Mouse (Mus musculus): ENCODE results near the gene Zfp691. TPM values are rescaled to one million over a fixed set of nuclear protein-coding genes. Genes with fewer than 3 reads are reported as not detected.

Gene Zfp691
- polyA plus RNA-seq, 1 experiment, result 10.0 TPM

DNA sequence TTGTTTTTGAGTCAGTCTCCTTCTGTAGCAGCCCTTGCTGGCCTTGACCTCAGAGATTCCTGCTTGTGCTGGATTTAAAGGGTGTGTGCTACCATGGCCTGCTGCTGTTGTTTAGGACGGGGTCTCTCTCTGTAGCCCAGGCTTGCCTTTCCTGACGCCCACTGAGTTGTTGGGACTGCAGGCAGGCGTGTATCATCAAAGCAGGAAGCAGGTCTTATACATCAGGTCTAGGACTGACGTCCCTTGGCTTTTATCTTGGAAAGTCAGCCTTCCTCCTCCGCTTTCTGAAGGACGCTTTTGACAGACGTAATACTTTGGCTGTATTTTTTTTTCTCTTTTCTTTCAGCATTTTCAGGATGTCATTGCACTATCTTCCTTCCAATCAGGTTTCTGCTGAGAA is 8.1 kb downstream of the Zfp691 start:
- 90% methylated on average over 7 of the region's 7 CpGs for WGBS
- TF ChIP-seq POLR2A (IDR thresholded peaks at IDR 0.05; ENCODE audit: borderline replicate concordance, insufficient read depth, low read length) (no peak), CTCF (IDR thresholded peaks at IDR 0.05; ENCODE audit: borderline replicate concordance, insufficient read depth, low read depth, low read length) (no peak)
- DNase-seq, result no peak
- no peaks in the 10 kb centered on the region for H3K27me3 ChIP-seq (ENCODE audit: control insufficient read depth, insufficient read depth, low read length)
- H3K4me1 ChIP-seq (ENCODE audit: control insufficient read depth, insufficient read depth, low read length), result no peaks in the 10 kb centered on the region
- no peak overlapping the region for H3K27ac ChIP-seq (ENCODE audit: insufficient read depth, low read length)
- H3K4me3 ChIP-seq (replicated peaks; ENCODE audit: insufficient read depth, low read depth, low read length), result no peak overlapping the region

DNA sequence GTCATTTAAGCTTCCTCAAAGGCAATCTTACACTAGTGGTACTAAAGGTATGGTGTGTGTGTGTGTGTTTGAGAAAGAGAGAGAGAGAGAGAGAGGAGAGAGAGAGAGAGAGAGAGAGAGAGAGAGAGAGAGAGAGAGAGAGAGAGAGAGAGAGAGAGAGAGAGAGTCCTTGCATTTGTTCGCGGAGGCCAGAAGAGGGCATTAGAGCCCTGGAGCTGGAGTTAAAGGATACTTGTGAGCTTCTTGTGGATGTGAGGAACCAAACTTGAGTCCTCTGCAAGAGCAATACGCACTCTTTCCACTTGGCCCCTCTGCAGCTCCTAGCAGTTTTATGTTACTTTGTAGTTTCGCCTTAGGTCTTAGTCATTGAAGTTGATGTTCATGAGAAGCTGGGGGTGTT is 11.0 kb downstream of the Zfp691 start:
- no peaks in the 10 kb centered on the region for H3K4me1 ChIP-seq (ENCODE audit: control insufficient read depth, insufficient read depth, low read length)
- TF ChIP-seq CTCF (IDR thresholded peaks at IDR 0.05; ENCODE audit: borderline replicate concordance, insufficient read depth, low read depth, low read length) (no peak), POLR2A (IDR thresholded peaks at IDR 0.05; ENCODE audit: borderline replicate concordance, insufficient read depth, low read length) (no peak)
- no peak overlapping the region for H3K27ac ChIP-seq (ENCODE audit: insufficient read depth, low read length)
- no peak for DNase-seq
- WGBS, result 77% methylated on average over 4 of the region's 4 CpGs
- H3K4me3 ChIP-seq (replicated peaks; ENCODE audit: insufficient read depth, low read depth, low read length), result no peak overlapping the region
- H3K27me3 ChIP-seq (ENCODE audit: control insufficient read depth, insufficient read depth, low read length), result no peaks in the 10 kb centered on the region

DNA sequence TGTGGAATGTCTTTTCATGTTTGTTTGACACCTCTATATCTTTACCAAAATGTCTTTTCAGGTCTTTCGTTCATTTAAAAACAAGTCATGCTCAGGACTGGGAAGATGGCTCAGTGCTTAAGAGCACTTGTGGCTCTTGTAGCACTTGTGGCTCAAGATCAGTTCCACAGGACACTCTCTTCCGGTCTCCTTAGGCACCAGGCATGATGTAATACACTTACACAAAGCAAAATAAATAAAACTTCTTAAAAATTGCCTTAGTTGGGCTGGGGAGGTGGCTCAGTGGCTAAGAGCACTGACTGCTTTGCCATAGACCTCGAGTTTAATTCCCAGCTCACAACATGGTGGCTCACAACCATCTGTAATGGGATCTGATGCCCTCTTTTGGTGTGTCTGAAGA is 12.6 kb downstream of the Zfp691 start:
- no peak for DNase-seq
- Histone ChIP-seq H3K27me3 (ENCODE audit: control insufficient read depth, insufficient read depth, low read length) (no peaks in the 10 kb centered on the region), H3K4me3 (replicated peaks; ENCODE audit: insufficient read depth, low read depth, low read length) (no peak overlapping the region), H3K4me1 (ENCODE audit: control insufficient read depth, insufficient read depth, low read length) (no peaks in the 10 kb centered on the region), H3K27ac (ENCODE audit: insufficient read depth, low read length) (no peak overlapping the region)
- 66% methylated on average over 3 of the region's 3 CpGs for WGBS
- no peak for TF ChIP-seq POLR2A (IDR thresholded peaks at IDR 0.05; ENCODE audit: borderline replicate concordance, insufficient read depth, low read length)
- TF ChIP-seq CTCF (IDR thresholded peaks at IDR 0.05; ENCODE audit: borderline replicate concordance, insufficient read depth, low read depth, low read length), result no peak

DNA sequence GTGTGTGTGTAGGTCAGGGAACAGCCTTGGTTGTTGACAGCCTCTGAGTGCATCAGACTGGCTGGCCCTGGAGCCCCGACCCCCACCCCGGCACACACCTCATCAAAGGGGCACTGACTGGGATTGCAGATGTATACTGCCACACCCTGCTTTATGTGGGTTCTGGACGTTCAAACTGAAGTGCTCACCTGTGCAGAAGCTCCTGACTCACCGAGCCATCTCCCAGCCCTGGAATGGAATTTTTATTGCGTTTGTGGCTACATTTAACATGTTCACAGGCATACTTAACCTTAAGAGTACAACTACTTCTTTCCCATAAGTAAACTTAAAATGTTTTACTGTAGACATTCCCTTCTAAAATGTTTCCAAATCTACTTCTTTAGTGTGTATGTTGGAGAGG is 16.1 kb downstream of the Zfp691 start:
- Histone ChIP-seq H3K27me3 (ENCODE audit: control insufficient read depth, insufficient read depth, low read length) (no peaks in the 10 kb centered on the region), H3K4me3 (replicated peaks; ENCODE audit: insufficient read depth, low read depth, low read length) (no peak overlapping the region), H3K4me1 (ENCODE audit: control insufficient read depth, insufficient read depth, low read length) (no peaks in the 10 kb centered on the region), H3K27ac (ENCODE audit: insufficient read depth, low read length) (no peak overlapping the region)
- no peak for TF ChIP-seq CTCF (IDR thresholded peaks at IDR 0.05; ENCODE audit: borderline replicate concordance, insufficient read depth, low read depth, low read length)
- DNase-seq, result no peak
- WGBS, result 88% methylated on average over 5 of the region's 5 CpGs

DNA sequence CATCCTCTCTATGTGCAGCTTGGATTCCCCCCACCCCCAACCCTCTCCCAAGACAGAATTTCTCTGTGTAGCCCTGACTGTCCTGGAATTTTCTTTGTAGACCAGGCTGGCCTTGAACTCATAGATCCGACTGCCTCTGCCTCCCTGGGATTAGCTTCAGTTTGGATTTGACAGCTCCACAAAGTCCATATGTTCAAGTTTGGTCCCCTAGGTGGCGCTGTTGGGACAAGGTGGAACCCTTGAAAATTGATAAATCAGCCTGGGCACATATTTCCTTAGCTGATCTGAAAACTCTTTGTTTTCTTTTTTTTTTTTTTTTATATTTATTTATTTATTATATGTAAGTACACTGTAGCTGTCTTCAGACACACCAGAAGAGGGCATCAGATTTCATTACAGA is 16.8 kb downstream of the Zfp691 start:
- peak in 1 of 2 experiments; percentile 46 for DNase-seq
- 26% methylated on average over 2 of the region's 2 CpGs for WGBS
- Histone ChIP-seq H3K27me3 (ENCODE audit: control insufficient read depth, insufficient read depth, low read length) (no peaks in the 10 kb centered on the region), H3K4me3 (replicated peaks; ENCODE audit: insufficient read depth, low read depth, low read length) (no peak overlapping the region), H3K4me1 (ENCODE audit: control insufficient read depth, insufficient read depth, low read length) (no peaks in the 10 kb centered on the region), H3K27ac (ENCODE audit: insufficient read depth, low read length) (no peak overlapping the region)
- peak; percentile 34; the same call in 1 of the 2 replicates for TF ChIP-seq CTCF (IDR thresholded peaks at IDR 0.05; ENCODE audit: borderline replicate concordance, insufficient read depth, low read depth, low read length)
- TF ChIP-seq POLR2A (IDR thresholded peaks at IDR 0.05; ENCODE audit: borderline replicate concordance, insufficient read depth, low read length), result no peak

DNA sequence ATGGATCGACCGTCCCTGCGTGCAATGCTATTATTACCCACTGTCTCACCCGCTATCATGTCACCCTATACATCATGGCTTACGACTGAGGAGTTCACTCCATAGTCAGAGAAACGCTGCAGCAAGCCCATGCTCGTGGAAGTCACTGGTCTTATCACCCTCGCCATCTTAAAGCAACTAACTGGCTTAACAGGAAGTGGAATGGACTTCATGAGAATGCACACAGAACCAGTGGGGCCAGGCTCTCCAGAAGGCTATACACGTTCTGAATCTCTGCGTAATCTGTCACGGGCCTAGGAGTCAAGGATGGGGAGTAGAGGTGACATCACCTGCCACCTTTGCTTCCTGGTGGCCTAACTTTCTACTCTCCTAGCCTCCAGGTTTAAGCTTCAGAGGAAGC is 25.3 kb downstream of the Zfp691 start:
- 90% methylated on average over 11 of the region's 11 CpGs for WGBS
- Histone ChIP-seq H3K27ac (ENCODE audit: insufficient read depth, low read length) (no peak overlapping the region), H3K4me1 (ENCODE audit: control insufficient read depth, insufficient read depth, low read length) (no peaks in the 10 kb centered on the region), H3K27me3 (ENCODE audit: control insufficient read depth, insufficient read depth, low read length) (no peaks in the 10 kb centered on the region), H3K4me3 (replicated peaks; ENCODE audit: insufficient read depth, low read depth, low read length) (no peak overlapping the region)
- no peak for DNase-seq
- TF ChIP-seq POLR2A (IDR thresholded peaks at IDR 0.05; ENCODE audit: borderline replicate concordance, insufficient read depth, low read length) (no peak), CTCF (IDR thresholded peaks at IDR 0.05; ENCODE audit: borderline replicate concordance, insufficient read depth, low read depth, low read length) (no peak)

DNA sequence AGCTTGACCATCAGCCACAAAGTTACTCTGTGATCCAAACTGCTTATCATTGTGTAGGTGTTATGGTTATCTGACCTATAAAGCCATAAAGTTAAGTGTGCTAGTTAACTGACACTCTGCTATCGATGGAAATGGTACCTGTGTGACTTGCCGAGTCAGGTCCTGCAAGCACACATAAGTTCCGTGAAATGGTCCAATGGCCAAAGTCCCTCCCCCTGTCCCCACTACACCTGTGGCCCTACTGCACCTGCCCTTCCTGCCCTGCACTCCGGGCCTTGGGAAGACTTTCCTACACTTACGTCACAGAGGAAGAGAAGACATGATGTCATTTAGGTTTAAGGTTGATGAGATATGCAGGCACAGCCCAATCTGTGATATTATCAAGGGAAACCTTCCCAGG is 26.6 kb downstream of the Zfp691 start:
- no peak for DNase-seq
- Histone ChIP-seq H3K27me3 (ENCODE audit: control insufficient read depth, insufficient read depth, low read length) (no peaks in the 10 kb centered on the region), H3K27ac (ENCODE audit: insufficient read depth, low read length) (no peak overlapping the region), H3K4me3 (replicated peaks; ENCODE audit: insufficient read depth, low read depth, low read length) (no peak overlapping the region), H3K4me1 (ENCODE audit: control insufficient read depth, insufficient read depth, low read length) (no peaks in the 10 kb centered on the region)
- TF ChIP-seq CTCF (IDR thresholded peaks at IDR 0.05; ENCODE audit: borderline replicate concordance, insufficient read depth, low read depth, low read length) (no peak), POLR2A (IDR thresholded peaks at IDR 0.05; ENCODE audit: borderline replicate concordance, insufficient read depth, low read length) (no peak)
- 93% methylated on average over 5 of the region's 5 CpGs for WGBS

DNA sequence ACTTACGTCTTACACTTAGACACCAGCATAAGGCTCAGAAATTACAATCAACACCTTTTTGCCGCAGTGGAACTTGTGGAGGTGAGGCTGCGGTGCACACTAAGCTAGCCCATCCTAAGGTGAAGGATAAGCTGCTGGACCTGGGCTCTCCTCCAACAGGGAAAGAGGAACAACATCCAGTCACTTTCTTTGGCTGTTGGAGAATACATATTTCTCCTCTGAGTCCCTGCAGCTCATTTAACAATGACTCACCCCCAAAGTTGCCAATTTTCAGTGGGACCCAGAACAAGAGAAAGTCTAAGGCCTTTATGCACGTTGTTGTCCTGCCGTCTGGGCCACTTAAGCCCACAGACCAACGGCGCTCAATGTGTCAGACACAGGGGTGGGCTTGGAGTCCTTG is 27.2 kb downstream of the Zfp691 start:
- 82% methylated on average over 7 of the region's 7 CpGs for WGBS
- TF ChIP-seq POLR2A (IDR thresholded peaks at IDR 0.05; ENCODE audit: borderline replicate concordance, insufficient read depth, low read length) (no peak), CTCF (IDR thresholded peaks at IDR 0.05; ENCODE audit: borderline replicate concordance, insufficient read depth, low read depth, low read length) (no peak)

More for the DNA sequence above, 27.2 kb downstream of the Zfp691 start:
- no peak overlapping the region for H3K4me3 ChIP-seq (replicated peaks; ENCODE audit: insufficient read depth, low read depth, low read length)
- H3K4me1 ChIP-seq (ENCODE audit: control insufficient read depth, insufficient read depth, low read length), result no peaks in the 10 kb centered on the region
- DNase-seq, result no peak
- H3K27ac ChIP-seq (ENCODE audit: insufficient read depth, low read length), result no peak overlapping the region
- H3K27me3 ChIP-seq (ENCODE audit: control insufficient read depth, insufficient read depth, low read length), result no peaks in the 10 kb centered on the region

Data from cerebellum, adult 2 months (tissue).